Mouse (Mus musculus) lung, embryonic 14.5 days (tissue): ENCODE data around the gene Rnase13. TPM values are rescaled to one million over a fixed set of nuclear protein-coding genes. Genes with fewer than 3 reads are reported as not detected.

Experiments
- ATAC-seq: fragments of 200-750 bp; cut with Nextera tagmentation; 2 replicates; pipeline ENCODE4 v1.8.0; 2017; ENCODE audit warnings: mild to moderate bottlenecking, moderate TSS enrichment, moderate library complexity; ENCODE audit not compliant: insufficient read depth
- DNase-seq: peaks from one replicate; pipeline ENCODE4 v3.0.0-alpha.2; 2015
- H3K27ac ChIP-seq: fragments of 300-500 bp; sonication (generic); 2 replicates; pipeline ENCODE4 v1.5.1; 2014; ENCODE audit warnings: low read depth, mild to moderate bottlenecking, moderate library complexity
- H3K27me3 ChIP-seq: fragments of 300-500 bp; sonication (generic); 2 replicates; pipeline ENCODE4 v1.6.1; 2014; ENCODE audit warnings: low read length, control low read depth; ENCODE audit not compliant: insufficient read depth
- H3K36me3 ChIP-seq: fragments of 300-500 bp; sonication (generic); 2 replicates; pipeline ENCODE4 v1.6.1; 2014; ENCODE audit warnings: control low read depth; ENCODE audit not compliant: insufficient read depth
- H3K4me1 ChIP-seq: fragments of 300-500 bp; sonication (generic); 2 replicates; pipeline ENCODE4 v1.6.1; 2014; ENCODE audit warnings: antibody characterized with exemption, control low read depth; ENCODE audit not compliant: insufficient read depth
- H3K4me2 ChIP-seq: fragments of 300-500 bp; sonication (generic); 2 replicates; pipeline ENCODE4 v1.6.1; 2014; ENCODE audit warnings: mild to moderate bottlenecking
- H3K4me3 ChIP-seq: fragments of 300-500 bp; sonication (generic); 2 replicates; pipeline ENCODE4 v1.5.1; 2014; ENCODE audit warnings: low read depth, low read length
- H3K9ac ChIP-seq: fragments of 300-500 bp; sonication (generic); 2 replicates; pipeline ENCODE4 v1.6.1; 2014
- H3K9me3 ChIP-seq: fragments of 300-500 bp; sonication (generic); 2 replicates; pipeline ENCODE4 v1.6.1; 2016; ENCODE audit warnings: low read depth, low read length, control low read depth
- CTCF ChIP-seq: IDR thresholded peaks from 2 replicates; pipeline ENCODE4 v1.5.1; 2016; ENCODE audit warnings: antibody characterized with exemption, low read depth
- WGBS: fragments of 180-500 bp; shearing (Covaris S2); extraction: QIAGEN DNeasy Blood & Tissue Kit; methylation state at CpG from one replicate; pipeline ENCODE4 v1.1.7; 2014; 5-methylcytosine and 5-hydroxymethylcytosine counted together
- polyA plus RNA-seq: library from polyadenylated mRNA; unstranded; fragments of >200 nt; fragmentation: Nextera tagmentation; extraction: Ambion mirVana; gene quantifications from 2 replicates; pipeline ENCODE4 v1.2.1, GENCODE M21; 2014

The Rnase13 gene
- polyA plus RNA-seq, 1 experiment from 2014 or later, result not detected

DNA sequence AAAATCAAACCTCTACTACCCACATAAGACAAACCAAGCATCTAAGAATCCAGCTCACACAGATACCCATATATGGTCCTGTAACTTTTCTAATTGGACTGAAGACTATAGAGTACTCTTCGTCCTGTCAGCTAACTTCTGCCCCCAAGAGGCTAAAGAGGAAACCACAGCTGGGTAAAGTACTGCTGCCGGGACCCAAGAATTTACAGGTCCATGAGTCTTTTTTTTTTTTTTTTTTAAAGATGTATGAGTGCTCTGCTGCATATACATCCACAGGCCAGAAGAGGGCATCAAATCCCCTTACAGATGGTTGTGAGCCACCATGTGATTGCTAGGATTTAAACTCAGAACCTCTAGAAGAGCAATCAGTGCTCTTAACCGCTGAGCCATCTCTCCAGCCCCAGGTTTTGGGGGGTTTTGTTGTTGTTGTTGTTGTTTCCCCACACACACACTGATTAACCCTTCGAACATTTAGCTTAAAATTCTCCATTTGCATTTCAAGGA, 39.0 kb downstream of the Rnase13 start:
- 1% methylated on average over 4 of the region's 4 CpGs for WGBS
- Histone ChIP-seq H3K9ac (peak overlapping the region; percentile 40; the same call in 1 of the 2 replicates), H3K27me3 (no peaks in the 10 kb centered on the region), H3K4me1 (no peaks in the 10 kb centered on the region; the same call in 1 of the 2 replicates), H3K36me3 (peaks cover 20% of the 10 kb centered on the region), H3K4me3 (peak overlapping the region; percentile 67), H3K27ac (peak overlapping the region; percentile 55; the same call in 1 of the 2 replicates), H3K9me3 (no peaks in the 10 kb centered on the region), H3K4me2 (peak overlapping the region; percentile 79)
- TF ChIP-seq CTCF, result peak; percentile 73; the same call in 1 of the 2 replicates
- ATAC-seq (peak; percentile 68), DNase-seq (peak; percentile 90)

DNA sequence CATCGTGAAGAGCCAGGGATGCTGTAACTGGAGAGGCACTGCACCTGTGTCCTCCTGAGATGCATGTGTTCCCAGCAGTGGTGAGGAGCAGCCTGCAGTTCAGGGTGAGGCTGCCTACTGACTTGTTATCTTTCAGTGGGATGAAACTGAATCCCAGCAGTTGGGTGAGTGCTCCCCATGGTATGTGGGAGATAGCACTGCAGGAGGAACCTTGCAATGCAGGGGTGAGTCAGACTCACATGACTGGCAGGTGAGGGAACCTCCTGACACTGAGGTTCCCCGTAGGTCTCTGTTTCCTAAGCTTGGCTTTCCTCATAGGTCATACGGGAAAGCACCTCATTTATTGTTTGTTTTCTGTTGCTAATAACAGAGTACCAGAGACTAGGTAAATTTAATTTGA, 45.1 kb downstream of the Rnase13 start:
- Histone ChIP-seq H3K4me3 (no peak overlapping the region), H3K4me1 (no peaks in the 10 kb centered on the region), H3K27ac (no peak overlapping the region), H3K4me2 (no peak overlapping the region), H3K36me3 (no peaks in the 10 kb centered on the region), H3K9ac (no peak overlapping the region), H3K27me3 (no peaks in the 10 kb centered on the region), H3K9me3 (no peaks in the 10 kb centered on the region)
- WGBS, result 69% methylated on average over 3 of the region's 3 CpGs
- DNase-seq (no peak), ATAC-seq (no peak)
- TF ChIP-seq CTCF, result no peak

DNA sequence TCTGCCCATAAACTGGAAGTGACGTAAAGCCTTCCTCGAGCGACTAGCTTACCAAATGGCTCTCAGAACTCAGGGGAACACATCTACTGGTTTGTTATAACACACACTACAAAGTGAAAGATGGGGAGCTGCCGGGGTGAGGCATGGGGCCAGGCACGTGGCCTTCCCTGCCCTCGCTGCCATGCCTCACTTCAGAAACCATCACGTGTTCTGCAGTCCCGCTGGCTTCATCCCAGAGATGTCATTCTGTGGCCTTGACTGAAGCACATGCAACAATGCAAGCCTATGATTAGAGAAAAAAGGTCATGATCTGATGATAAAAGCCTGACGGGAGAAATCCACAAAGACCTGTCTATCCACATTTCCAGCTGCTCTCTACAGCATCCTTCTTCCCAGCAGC, 50.8 kb downstream of the Rnase13 start:
- no peak for ATAC-seq
- Histone ChIP-seq H3K4me1 (no peaks in the 10 kb centered on the region), H3K9me3 (no peaks in the 10 kb centered on the region), H3K27ac (no peak overlapping the region), H3K4me3 (no peak overlapping the region), H3K4me2 (no peak overlapping the region), H3K9ac (no peak overlapping the region), H3K27me3 (no peaks in the 10 kb centered on the region), H3K36me3 (no peaks in the 10 kb centered on the region)
- no peak for TF ChIP-seq CTCF
- DNase-seq, result no peak
- WGBS, result 62% methylated on average over 9 of the region's 9 CpGs

Other genes with a start within 250 kb of the Rnase13 start
- gene Gm17079, start 227.3 kb downstream of the Rnase13 start, polyA plus RNA-seq, result not detected in 2 replicates
- not detected in 2 replicates for gene Gm5800, start 205.6 kb downstream of the Rnase13 start, polyA plus RNA-seq
- not detected in 2 replicates for gene Ang4, start 149.2 kb downstream of the Rnase13 start, polyA plus RNA-seq
- gene AY358078, start 122.7 kb downstream of the Rnase13 start, polyA plus RNA-seq, result not detected in 2 replicates
- not detected in 2 replicates for gene Ear6, start 69.1 kb downstream of the Rnase13 start, polyA plus RNA-seq
- gene Mettl17, start 37.9 kb downstream of the Rnase13 start, polyA plus RNA-seq, result 32.4 and 38.4 TPM in 2 replicates
- 0.07 and 0.42 TPM in 2 replicates for gene Slc39a2, start 29.9 kb downstream of the Rnase13 start, polyA plus RNA-seq
- 22.7 and 24.0 TPM in 2 replicates for gene Ndrg2, start 8.6 kb downstream of the Rnase13 start, polyA plus RNA-seq
- gene Tppp2, start 4.3 kb downstream of the Rnase13 start, polyA plus RNA-seq, result not detected in 2 replicates
- 96.8 and 108 TPM in 2 replicates for gene Arhgef40, start 61.9 kb upstream of the Rnase13 start, polyA plus RNA-seq
- gene Tmem253, start 92.9 kb upstream of the Rnase13 start, polyA plus RNA-seq, result 0.35 and 0.74 TPM in 2 replicates
- gene Zfp219, start 98.0 kb upstream of the Rnase13 start, polyA plus RNA-seq, result 25.8 and 28.3 TPM in 2 replicates
- not detected in 2 replicates for gene Olfr221, start 119.7 kb upstream of the Rnase13 start, polyA plus RNA-seq
- 673 and 695 TPM in 2 replicates for gene Hnrnpc, start 181.3 kb upstream of the Rnase13 start, polyA plus RNA-seq
- gene Rpgrip1, start 187.9 kb upstream of the Rnase13 start, polyA plus RNA-seq, result 76.1 TPM in 2 replicates